Mouse (Mus musculus) embryonic facial prominence, embryonic 13.5 days (tissue): ENCODE data around the gene Csgalnact2. TPM values are rescaled to one million over a fixed set of nuclear protein-coding genes. Genes with fewer than 3 reads are reported as not detected.

ENCODE experiments used
- ATAC-seq: fragments of 200-750 bp; cut with Nextera tagmentation; 2 replicates; pipeline ENCODE4 v1.8.0; 2017; ENCODE audit warnings: low read depth; ENCODE audit not compliant: insufficient number of reproducible peaks, insufficient read depth, low FRiP score, low TSS enrichment
- H3K27ac ChIP-seq: fragments of 300-500 bp; sonication (generic); 2 replicates; pipeline ENCODE4 v1.5.1; 2015; ENCODE audit warnings: moderate library complexity, mild to moderate bottlenecking, inconsistent platforms
- H3K27me3 ChIP-seq: fragments of 300-500 bp; sonication (generic); 2 replicates; pipeline ENCODE4 v1.6.1; 2015; ENCODE audit warnings: mild to moderate bottlenecking, inconsistent platforms
- H3K36me3 ChIP-seq: fragments of 300-500 bp; sonication (generic); 2 replicates; pipeline ENCODE4 v1.6.1; 2015; ENCODE audit warnings: mild to moderate bottlenecking, inconsistent platforms
- H3K4me1 ChIP-seq: fragments of 300-500 bp; sonication (generic); 2 replicates; pipeline ENCODE4 v1.6.1; 2015; ENCODE audit warnings: inconsistent platforms
- H3K4me2 ChIP-seq: fragments of 300-500 bp; sonication (generic); 2 replicates; pipeline ENCODE4 v1.6.1; 2015; ENCODE audit warnings: moderate library complexity, mild to moderate bottlenecking, inconsistent platforms
- H3K4me3 ChIP-seq: fragments of 300-500 bp; sonication (generic); 2 replicates; pipeline ENCODE4 v1.5.1; 2015; ENCODE audit warnings: mild to moderate bottlenecking, inconsistent platforms
- H3K9ac ChIP-seq: fragments of 300-500 bp; sonication (generic); 2 replicates; pipeline ENCODE4 v1.6.1; 2015; ENCODE audit warnings: mild to moderate bottlenecking, inconsistent platforms
- H3K9me3 ChIP-seq: fragments of 300-500 bp; sonication (generic); 2 replicates; pipeline ENCODE4 v1.6.1; 2016; ENCODE audit warnings: inconsistent platforms
- WGBS: fragments of 180-500 bp; shearing (Covaris S2); methylation state at CpG from one replicate; pipeline ENCODE4 v1.1.7; 2015; ENCODE audit warnings: mixed read lengths; 5-methylcytosine and 5-hydroxymethylcytosine counted together
- microRNA-seq: library from miRNA; unstranded; fragments of <30 nt; microRNA quantifications from one replicate; pipeline ENCODE4, GENCODE M21; 2016
- polyA plus RNA-seq: library from polyadenylated mRNA; unstranded; fragments of >200 nt; fragmentation: Nextera tagmentation; extraction: Ambion mirVana; gene quantifications from 2 replicates; pipeline ENCODE4 v1.2.1, GENCODE M21; 2015

Csgalnact2 gene
- polyA plus RNA-seq, 1 experiment from 2014 or later = 16.1 TPM

DNA sequence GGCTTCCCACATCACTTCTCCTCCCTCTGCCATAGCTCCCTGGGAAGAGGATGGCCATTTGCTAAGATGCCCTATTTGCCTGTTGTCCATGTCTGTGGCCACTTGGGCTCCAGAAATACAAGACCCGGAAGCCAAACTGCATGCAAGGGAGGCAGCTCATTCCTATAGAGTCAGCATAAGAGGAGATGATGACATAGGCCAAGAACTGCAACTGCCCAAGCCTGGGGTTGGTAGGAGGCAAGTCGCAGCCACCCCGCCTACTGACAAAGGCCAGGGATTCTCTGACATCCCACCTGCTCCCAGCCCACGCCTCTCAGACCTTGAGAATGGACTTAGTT, 68.0 kb downstream of the Csgalnact2 start:
- H3K36me3 ChIP-seq = no peaks in the 10 kb centered on the region
- no peak overlapping the region for H3K4me2 ChIP-seq
- no peak overlapping the region for H3K27ac ChIP-seq
- H3K9me3 ChIP-seq = no peaks in the 10 kb centered on the region
- no peak for ATAC-seq
- H3K27me3 ChIP-seq = peaks cover 27% of the 10 kb centered on the region
- H3K4me1 ChIP-seq = peaks cover 22% of the 10 kb centered on the region
- 80% methylated on average over 4 of the region's 4 CpGs for WGBS
- H3K9ac ChIP-seq = no peak overlapping the region
- no peak overlapping the region for H3K4me3 ChIP-seq

- no peaks in the 10 kb centered on the region for H3K9me3 ChIP-seq
- 61% methylated on average over 5 of the region's 5 CpGs for WGBS
- H3K27me3 ChIP-seq = peaks cover 32% of the 10 kb centered on the region
- no peak overlapping the region for H3K9ac ChIP-seq
- no peak overlapping the region for H3K4me2 ChIP-seq
- H3K36me3 ChIP-seq = no peaks in the 10 kb centered on the region
- no peak overlapping the region for H3K27ac ChIP-seq
- ATAC-seq = no peak
- H3K4me1 ChIP-seq = peaks cover 28% of the 10 kb centered on the region
- no peak overlapping the region for H3K4me3 ChIP-seq
Observed at GRCm38 (mm10) chr6:118070321-118071012, 68.5 kb downstream of the Csgalnact2 start.

DNA sequence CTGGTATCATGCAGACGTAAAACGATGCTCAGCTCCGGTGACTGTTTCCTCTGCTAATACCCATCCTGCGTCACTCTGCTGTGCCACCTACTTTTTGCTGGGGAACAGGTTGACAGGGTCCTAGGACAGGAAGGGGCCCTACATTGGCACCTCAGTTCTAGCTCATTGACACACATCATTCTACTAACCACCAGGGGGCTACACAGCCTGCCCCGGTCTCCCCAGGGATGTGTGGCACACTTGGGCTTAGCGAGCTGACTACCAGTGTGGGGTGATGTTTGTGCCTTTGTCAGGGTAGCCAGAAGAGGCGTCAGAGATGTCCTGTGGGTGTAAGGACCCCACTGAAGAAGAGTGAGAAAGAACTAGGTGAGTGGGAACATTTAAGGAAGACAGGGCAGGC, 71.2 kb downstream of the Csgalnact2 start:
- peaks cover 52% of the 10 kb centered on the region for H3K27me3 ChIP-seq

GRCm38 (mm10) chr6:118066199-118067081, 72.5 kb downstream of the Csgalnact2 start:
- peak overlapping the region; percentile 78 for H3K4me2 ChIP-seq
- no peaks in the 10 kb centered on the region for H3K9me3 ChIP-seq
- H3K27me3 ChIP-seq = peaks cover 52% of the 10 kb centered on the region
- peaks cover 20% of the 10 kb centered on the region for H3K4me1 ChIP-seq
- peak overlapping the region; percentile 43 for H3K4me3 ChIP-seq
- 2% methylated on average over 39 of the region's 40 CpGs for WGBS
- peak; percentile 33; the same call in 1 of the 2 replicates for ATAC-seq
- no peak overlapping the region for H3K27ac ChIP-seq
- H3K9ac ChIP-seq = peak overlapping the region; percentile 57
- H3K36me3 ChIP-seq = no peaks in the 10 kb centered on the region

More for the DNA sequence above, 71.2 kb downstream of the Csgalnact2 start:
- H3K27ac ChIP-seq = no peak overlapping the region
- no peaks in the 10 kb centered on the region for H3K36me3 ChIP-seq
- no peak for ATAC-seq
- H3K4me2 ChIP-seq = no peak overlapping the region
- no peak overlapping the region for H3K9ac ChIP-seq
- H3K4me3 ChIP-seq = no peak overlapping the region
- H3K9me3 ChIP-seq = no peaks in the 10 kb centered on the region
- 67% methylated on average over 7 of the region's 7 CpGs for WGBS
- H3K4me1 ChIP-seq = peaks cover 20% of the 10 kb centered on the region

GRCm38 (mm10) chr6:118065837-118066198, 73.1 kb downstream of the Csgalnact2 start:
- WGBS = 0% methylated on average over 11 of the region's 12 CpGs
- H3K4me3 ChIP-seq = peak overlapping the region; percentile 43
- peaks cover 20% of the 10 kb centered on the region for H3K4me1 ChIP-seq
- peaks cover 52% of the 10 kb centered on the region for H3K27me3 ChIP-seq
- H3K4me2 ChIP-seq = peak overlapping the region; percentile 78
- peak; percentile 4; the same call in 1 of the 2 replicates for ATAC-seq
- no peaks in the 10 kb centered on the region for H3K36me3 ChIP-seq
- no peaks in the 10 kb centered on the region for H3K9me3 ChIP-seq
- H3K9ac ChIP-seq = peak overlapping the region; percentile 57
- no peak overlapping the region for H3K27ac ChIP-seq

DNA sequence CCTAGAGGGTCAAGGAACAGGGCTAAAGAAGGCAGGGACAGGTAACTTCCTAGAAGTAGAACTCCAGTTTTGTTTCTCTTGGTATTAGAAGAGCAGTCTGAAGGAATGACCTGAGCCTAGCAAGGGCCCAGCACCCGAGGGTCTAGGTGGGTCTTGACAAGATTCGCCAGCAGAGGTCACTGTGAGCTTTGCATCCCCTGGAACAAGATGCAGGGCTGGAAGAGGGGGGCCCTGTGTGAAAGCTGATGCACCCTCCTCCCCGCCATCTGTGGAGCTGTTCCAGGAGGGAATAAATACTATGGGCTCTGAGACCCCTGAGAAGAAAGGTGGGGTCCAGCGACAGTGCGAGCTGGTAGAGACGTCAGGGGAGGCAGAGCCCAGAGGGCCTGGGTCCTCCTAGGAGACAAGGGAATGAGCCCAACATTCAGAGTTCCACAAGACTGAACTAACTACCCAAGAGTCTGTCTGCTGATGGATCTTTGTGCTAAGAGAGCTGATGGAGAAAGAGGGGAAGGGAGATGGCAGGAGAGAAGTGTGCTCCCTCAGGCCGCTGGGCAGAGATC, 73.9 kb downstream of the Csgalnact2 start:
- Histone ChIP-seq H3K4me2 (peak overlapping the region; percentile 78; the same call in 1 of the 2 replicates), H3K9ac (0 out of 2 replicates have a peak overlapping the region, but pooled peaks have one; percentile 57), H3K4me3 (no peak overlapping the region), H3K9me3 (no peaks in the 10 kb centered on the region), H3K27ac (no peak overlapping the region), H3K36me3 (no peaks in the 10 kb centered on the region), H3K4me1 (peaks cover 20% of the 10 kb centered on the region), H3K27me3 (peaks cover 52% of the 10 kb centered on the region)
- ATAC-seq = no peak
- 9% methylated on average over 7 of the region's 7 CpGs for WGBS

DNA sequence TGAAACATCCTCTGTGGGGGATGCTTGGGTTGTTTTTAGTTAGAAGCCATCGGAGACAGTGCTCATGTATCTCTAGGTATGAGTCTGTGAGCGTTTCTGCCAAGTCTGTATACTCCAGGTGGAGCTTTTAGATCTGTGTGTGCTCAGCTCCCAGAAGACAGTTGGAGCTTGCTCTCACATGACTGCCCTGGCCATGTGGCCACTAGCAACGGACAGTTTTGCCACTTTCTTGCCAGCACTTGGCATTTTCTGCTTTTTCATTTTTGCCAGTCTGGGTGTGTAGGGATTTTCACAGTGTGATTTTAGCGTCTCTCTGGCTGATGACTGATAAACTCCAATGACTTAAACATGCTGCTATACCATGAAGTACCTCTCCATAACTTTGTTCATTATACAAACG, 75.7 kb downstream of the Csgalnact2 start:
- 71% methylated on average over 5 of the region's 5 CpGs for WGBS
- H3K9me3 ChIP-seq = no peaks in the 10 kb centered on the region
- ATAC-seq = no peak
- no peak overlapping the region for H3K9ac ChIP-seq
- H3K27me3 ChIP-seq = peaks cover 47% of the 10 kb centered on the region
- H3K36me3 ChIP-seq = no peaks in the 10 kb centered on the region
- peaks cover 20% of the 10 kb centered on the region for H3K4me1 ChIP-seq
- no peak overlapping the region for H3K27ac ChIP-seq
- H3K4me2 ChIP-seq = no peak overlapping the region
- no peak overlapping the region for H3K4me3 ChIP-seq

DNA sequence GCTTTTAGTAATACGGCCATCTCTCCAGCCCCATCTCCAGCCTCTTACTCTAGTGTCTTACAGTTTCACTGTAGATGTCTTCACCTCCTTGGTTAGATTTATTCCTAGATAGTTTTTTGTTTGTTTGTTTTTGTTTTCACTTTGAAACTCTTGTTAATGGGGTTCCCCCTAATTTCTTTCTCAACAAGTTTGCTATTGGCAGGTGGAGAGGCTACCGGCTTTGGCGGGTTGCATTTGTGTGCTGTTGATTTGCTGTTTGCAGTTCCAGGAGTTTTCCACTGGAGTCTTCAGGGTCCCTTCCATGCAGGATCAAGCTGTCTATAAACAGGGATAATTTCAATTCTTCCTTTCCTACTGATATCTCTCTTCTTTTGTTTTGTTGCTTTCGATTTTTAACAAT, 77.7 kb downstream of the Csgalnact2 start:
- Histone ChIP-seq H3K4me2 (no peak overlapping the region), H3K27ac (no peak overlapping the region), H3K4me1 (peaks cover 13% of the 10 kb centered on the region), H3K9me3 (no peaks in the 10 kb centered on the region), H3K27me3 (peaks cover 27% of the 10 kb centered on the region), H3K36me3 (no peaks in the 10 kb centered on the region), H3K9ac (no peak overlapping the region), H3K4me3 (no peak overlapping the region)
- 92% methylated on average over 4 of the region's 4 CpGs for WGBS
- no peak for ATAC-seq

Small RNA genes lying within 50 kb of the gene (microRNA-seq; reads per million reads assigned to microRNA genes)
- gene Mir7044 = not detected

Other genes with a start within 250 kb of the Csgalnact2 start
- 612 and 649 TPM in 2 replicates for gene Hnrnpf, start 238.8 kb downstream of the Csgalnact2 start, polyA plus RNA-seq
- gene Fxyd4, start 201.4 kb downstream of the Csgalnact2 start, polyA plus RNA-seq = 2.4 and 5.4 TPM in 2 replicates
- 0.10 TPM in 1 of 2 replicates, not detected in the other for gene Rasgef1a, start 127.7 kb downstream of the Csgalnact2 start, polyA plus RNA-seq
- 0.92 and 0.94 TPM in 2 replicates for gene Ret, start 58.6 kb upstream of the Csgalnact2 start, polyA plus RNA-seq